Mouse (Mus musculus): ENCODE measurements around the gene Has3.
"Not testable (repeated sequence)": the region's sequence is repeated elsewhere in the genome, so short reads cannot be mapped to it uniquely, and the experiment has no call there.

Gene Has3

GRCm38 (mm10) chr8:106887336-106888189 lies 17.5 kb downstream of the Has3 start:
- DNase-seq = peak; percentile 31 to 73

- DNase-seq = no peak
Observed at GRCm38 (mm10) chr8:106888803-106889202, 18.8 kb downstream of the Has3 start.

GRCm38 (mm10) chr8:106892210-106892805 lies 22.3 kb downstream of the Has3 start:
- no peak for DNase-seq

GRCm38 (mm10) chr8:106892806-106893451 lies 22.9 kb downstream of the Has3 start:
- DNase-seq = no peak

GRCm38 (mm10) chr8:106893481-106894156 lies 23.6 kb downstream of the Has3 start, which contains the start of gene Utp4:
TSS of gene Utp4 (plus strand) at chr8:106893636.
- peak; percentile 79 to 84 for DNase-seq

- DNase-seq = no peak
Observed at GRCm38 (mm10) chr8:106899473-106899872, 29.4 kb downstream of the Has3 start.

GRCm38 (mm10) chr8:106905727-106906480 lies 35.9 kb downstream of the Has3 start:
- peak; percentile 30 to 66 for DNase-seq

- no peak for DNase-seq
Observed at GRCm38 (mm10) chr8:106906635-106907034, 36.6 kb downstream of the Has3 start.

- no peak for DNase-seq
Observed at GRCm38 (mm10) chr8:106907450-106907849, 37.4 kb downstream of the Has3 start.

GRCm38 (mm10) chr8:106908291-106908690 lies 38.2 kb downstream of the Has3 start:
- DNase-seq = no peak

- DNase-seq = no peak
Observed at GRCm38 (mm10) chr8:106913631-106914030, 43.6 kb downstream of the Has3 start.

- no peak for DNase-seq
Observed at GRCm38 (mm10) chr8:106919721-106920394, 49.8 kb downstream of the Has3 start.

GRCm38 (mm10) chr8:106920395-106920741 lies 50.3 kb downstream of the Has3 start:
- no peak for DNase-seq

GRCm38 (mm10) chr8:106924057-106924456 lies 54.0 kb downstream of the Has3 start:
- no peak for DNase-seq

GRCm38 (mm10) chr8:106924904-106925349 lies 54.9 kb downstream of the Has3 start:
- no peak for DNase-seq

- no peak for DNase-seq
Observed at GRCm38 (mm10) chr8:106925446-106925845, 55.4 kb downstream of the Has3 start.

- DNase-seq = peak in 1 of 2 experiments; percentile 32
Observed at GRCm38 (mm10) chr8:106927247-106927646, 57.2 kb downstream of the Has3 start.

GRCm38 (mm10) chr8:106928182-106928581 lies 58.1 kb downstream of the Has3 start:
- DNase-seq = not testable (repeated sequence)

- no peak for DNase-seq
Observed at GRCm38 (mm10) chr8:106929155-106929913, 59.3 kb downstream of the Has3 start.

GRCm38 (mm10) chr8:106929921-106930320 lies 59.9 kb downstream of the Has3 start:
- DNase-seq = no peak
